Mouse (Mus musculus): ENCODE results near the gene Dmd. TPM values are rescaled to one million over a fixed set of nuclear protein-coding genes. Genes with fewer than 3 reads are reported as not detected.

Dmd gene
- total RNA-seq, 1 experiment: 34.2 TPM

DNA sequence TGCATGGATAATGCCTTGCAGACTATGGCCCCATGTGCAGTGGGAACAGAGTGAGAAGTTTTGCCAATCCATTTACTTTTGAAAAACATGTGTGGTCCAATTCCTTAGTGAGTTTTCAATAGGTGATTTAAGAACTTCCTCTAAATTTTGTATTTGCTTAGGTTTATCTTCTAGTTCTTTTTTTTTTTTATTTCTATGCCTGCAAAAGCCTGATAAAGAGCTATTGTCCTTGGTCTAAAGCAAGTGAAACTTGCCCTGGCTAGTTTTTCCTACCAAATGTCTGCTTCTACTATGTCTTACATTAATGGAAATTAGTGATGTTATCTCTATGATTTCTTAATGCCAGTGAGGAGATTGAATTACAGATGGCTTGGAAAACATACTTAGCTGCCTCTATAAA, 2144.7 kb downstream of the Dmd start:
- DNase-seq (ENCODE audit: low read depth, low spot score): no peak
- H3K4me3 ChIP-seq (ENCODE audit: insufficient read depth in 1 of 2, low read depth in 1 of 2, low read length in 2 of 2, poor library complexity in 1 of 2, severe bottlenecking in 1 of 2): no peak overlapping the region
- TF ChIP-seq ZC3H11A (IDR thresholded peaks at IDR 0.05; ENCODE audit: borderline replicate concordance, low read depth, low read length) (no peak), HCFC1 (IDR thresholded peaks at IDR 0.05; ENCODE audit: borderline replicate concordance, insufficient read depth, low read length) (no peak), MAFK (IDR thresholded peaks at IDR 0.05; ENCODE audit: insufficient read depth, low read depth, low read length) (no peak), ZNF384 (IDR thresholded peaks at IDR 0.05; ENCODE audit: low read depth, low read length) (no peak), CHD2 (IDR thresholded peaks at IDR 0.05; ENCODE audit: low read depth, low read length) (no peak)
- H3K9ac ChIP-seq (ENCODE audit: insufficient read depth, low read depth, low read length, poor library complexity, severe bottlenecking): no peak overlapping the region
- no peaks in the 10 kb centered on the region for H3K9me3 ChIP-seq (ENCODE audit: control insufficient read depth, insufficient read depth, low read depth, low read length)
- in situ Hi-C loops (cut with MboI; ENCODE audit: low sequenced_read_pairs in 2 of 2, unreplicated experiment in 2 of 2): no loop called here
- no peaks in the 10 kb centered on the region for H3K4me1 ChIP-seq (ENCODE audit: control insufficient read depth in 2 of 2, insufficient read depth in 2 of 2, low read length in 2 of 2, poor library complexity in 1 of 2)
- no peak overlapping the region for H3K27ac ChIP-seq (ENCODE audit: insufficient read depth, low read depth, low read length, poor library complexity, severe bottlenecking)
- no peaks in the 10 kb centered on the region for H3K36me3 ChIP-seq (ENCODE audit: control insufficient read depth, insufficient read depth, low read length, poor library complexity, severe bottlenecking)

DNA sequence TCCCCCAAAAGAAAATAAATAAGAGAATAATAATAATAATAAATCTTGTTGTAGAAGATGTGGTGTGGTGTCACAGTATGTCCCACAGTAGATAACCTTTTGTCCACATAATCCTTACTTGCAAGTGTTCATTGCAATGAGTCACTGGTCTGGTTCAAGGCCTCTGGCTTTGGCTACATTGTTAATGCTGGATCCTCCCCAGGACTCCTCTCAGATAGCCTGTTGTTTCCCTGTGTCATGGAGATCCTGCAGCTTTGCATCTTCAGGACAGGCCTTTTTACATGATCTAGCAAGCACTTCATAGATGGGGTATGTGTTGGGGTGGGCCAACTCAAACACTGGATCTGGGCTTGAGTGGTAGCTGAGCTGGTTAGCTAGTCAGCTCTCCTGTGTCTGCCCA, 2150.0 kb downstream of the Dmd start:
- H3K4me3 ChIP-seq (ENCODE audit: insufficient read depth in 1 of 2, low read depth in 1 of 2, low read length in 2 of 2, poor library complexity in 1 of 2, severe bottlenecking in 1 of 2): no peak overlapping the region
- no peak for DNase-seq (ENCODE audit: low read depth, low spot score)
- TF ChIP-seq ZNF384 (IDR thresholded peaks at IDR 0.05; ENCODE audit: low read depth, low read length) (no peak), CHD2 (IDR thresholded peaks at IDR 0.05; ENCODE audit: low read depth, low read length) (no peak), HCFC1 (IDR thresholded peaks at IDR 0.05; ENCODE audit: borderline replicate concordance, insufficient read depth, low read length) (no peak), MAFK (IDR thresholded peaks at IDR 0.05; ENCODE audit: insufficient read depth, low read depth, low read length) (no peak), ZC3H11A (IDR thresholded peaks at IDR 0.05; ENCODE audit: borderline replicate concordance, low read depth, low read length) (no peak)
- in situ Hi-C loops (cut with MboI; ENCODE audit: low sequenced_read_pairs in 2 of 2, unreplicated experiment in 2 of 2): no loop called here
- H3K27ac ChIP-seq (ENCODE audit: insufficient read depth, low read depth, low read length, poor library complexity, severe bottlenecking): no peak overlapping the region
- H3K36me3 ChIP-seq (ENCODE audit: control insufficient read depth, insufficient read depth, low read length, poor library complexity, severe bottlenecking): no peaks in the 10 kb centered on the region
- H3K4me1 ChIP-seq (ENCODE audit: control insufficient read depth in 2 of 2, insufficient read depth in 2 of 2, low read length in 2 of 2, poor library complexity in 1 of 2): peaks cover 0 to 2% of the 10 kb centered on the region in 2 experiments; a peak in 1 of 4 replicates
- H3K9ac ChIP-seq (ENCODE audit: insufficient read depth, low read depth, low read length, poor library complexity, severe bottlenecking): no peak overlapping the region
- no peaks in the 10 kb centered on the region for H3K9me3 ChIP-seq (ENCODE audit: control insufficient read depth, insufficient read depth, low read depth, low read length)

DNA sequence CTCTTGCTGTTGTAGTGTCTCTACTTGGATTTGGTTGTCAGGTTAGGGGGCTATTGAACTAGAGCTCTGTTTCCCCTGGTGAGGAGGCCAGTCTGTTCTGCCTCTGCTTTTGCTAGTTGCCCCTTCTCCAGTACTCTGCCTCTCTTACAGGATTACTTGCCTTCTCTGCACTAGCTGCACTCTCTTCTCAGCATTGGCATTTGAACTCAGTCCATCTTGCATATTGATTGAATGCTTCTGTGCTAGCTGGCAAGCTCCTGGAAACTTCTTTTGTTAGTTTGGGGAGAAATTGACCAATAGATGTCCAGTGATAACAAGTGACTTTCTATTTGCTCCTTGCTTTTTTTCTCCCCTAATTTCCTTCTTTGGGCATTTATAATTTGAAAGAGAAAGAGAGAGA, 2163.7 kb downstream of the Dmd start:
- no peak overlapping the region for H3K9ac ChIP-seq (ENCODE audit: insufficient read depth, low read depth, low read length, poor library complexity, severe bottlenecking)
- in situ Hi-C loops (cut with MboI; ENCODE audit: low sequenced_read_pairs in 2 of 2, unreplicated experiment in 2 of 2): no loop called here
- H3K9me3 ChIP-seq (ENCODE audit: control insufficient read depth, insufficient read depth, low read depth, low read length): no peaks in the 10 kb centered on the region
- TF ChIP-seq CHD2 (IDR thresholded peaks at IDR 0.05; ENCODE audit: low read depth, low read length) (no peak), ZNF384 (IDR thresholded peaks at IDR 0.05; ENCODE audit: low read depth, low read length) (no peak), ZC3H11A (IDR thresholded peaks at IDR 0.05; ENCODE audit: borderline replicate concordance, low read depth, low read length) (no peak), MAFK (IDR thresholded peaks at IDR 0.05; ENCODE audit: insufficient read depth, low read depth, low read length) (no peak), HCFC1 (IDR thresholded peaks at IDR 0.05; ENCODE audit: borderline replicate concordance, insufficient read depth, low read length) (no peak)
- no peak overlapping the region for H3K4me3 ChIP-seq (ENCODE audit: insufficient read depth in 1 of 2, low read depth in 1 of 2, low read length in 2 of 2, poor library complexity in 1 of 2, severe bottlenecking in 1 of 2)
- no peaks in the 10 kb centered on the region for H3K4me1 ChIP-seq (ENCODE audit: control insufficient read depth in 2 of 2, insufficient read depth in 2 of 2, low read length in 2 of 2, poor library complexity in 1 of 2)
- no peaks in the 10 kb centered on the region for H3K36me3 ChIP-seq (ENCODE audit: control insufficient read depth, insufficient read depth, low read length, poor library complexity, severe bottlenecking)
- no peak overlapping the region for H3K27ac ChIP-seq (ENCODE audit: insufficient read depth, low read depth, low read length, poor library complexity, severe bottlenecking)
- no peak for DNase-seq (ENCODE audit: low read depth, low spot score)

DNA sequence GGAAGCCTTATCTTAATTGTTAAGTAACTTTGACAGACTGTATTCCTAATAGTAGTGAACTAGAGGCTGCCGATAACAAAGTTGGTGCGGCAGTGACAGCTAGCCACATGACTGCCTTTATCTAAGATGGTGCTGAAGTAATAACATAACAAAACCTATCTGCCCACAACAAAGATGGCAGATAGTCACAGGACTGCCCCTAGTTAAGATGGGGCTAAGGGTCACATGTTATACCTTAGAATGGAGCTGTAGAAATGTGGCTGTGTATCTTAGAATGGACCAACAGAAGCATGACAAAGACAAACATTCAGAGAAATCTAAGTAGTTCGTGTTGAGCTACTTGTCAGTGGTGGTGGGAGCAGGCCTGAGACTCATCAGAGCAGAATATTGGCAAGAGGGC, 2184.0 kb downstream of the Dmd start:
- Histone ChIP-seq H3K9ac (ENCODE audit: insufficient read depth, low read depth, low read length, poor library complexity, severe bottlenecking) (no peak overlapping the region), H3K4me3 (ENCODE audit: insufficient read depth in 1 of 2, low read depth in 1 of 2, low read length in 2 of 2, poor library complexity in 1 of 2, severe bottlenecking in 1 of 2) (no peak overlapping the region), H3K36me3 (ENCODE audit: control insufficient read depth, insufficient read depth, low read length, poor library complexity, severe bottlenecking) (no peaks in the 10 kb centered on the region), H3K27ac (ENCODE audit: insufficient read depth, low read depth, low read length, poor library complexity, severe bottlenecking) (no peak overlapping the region), H3K4me1 (ENCODE audit: control insufficient read depth in 2 of 2, insufficient read depth in 2 of 2, low read length in 2 of 2, poor library complexity in 1 of 2) (peaks cover 0 to 2% of the 10 kb centered on the region in 2 experiments; a peak in 1 of 4 replicates), H3K9me3 (ENCODE audit: control insufficient read depth, insufficient read depth, low read depth, low read length) (no peaks in the 10 kb centered on the region)
- TF ChIP-seq HCFC1 (IDR thresholded peaks at IDR 0.05; ENCODE audit: borderline replicate concordance, insufficient read depth, low read length) (peak; percentile 68; the same call in 1 of the 2 replicates), ZC3H11A (IDR thresholded peaks at IDR 0.05; ENCODE audit: borderline replicate concordance, low read depth, low read length) (no peak)
- in situ Hi-C loops (cut with MboI; ENCODE audit: low sequenced_read_pairs in 2 of 2, unreplicated experiment in 2 of 2): no loop called here
- DNase-seq (ENCODE audit: low read depth, low spot score): no peak

DNA sequence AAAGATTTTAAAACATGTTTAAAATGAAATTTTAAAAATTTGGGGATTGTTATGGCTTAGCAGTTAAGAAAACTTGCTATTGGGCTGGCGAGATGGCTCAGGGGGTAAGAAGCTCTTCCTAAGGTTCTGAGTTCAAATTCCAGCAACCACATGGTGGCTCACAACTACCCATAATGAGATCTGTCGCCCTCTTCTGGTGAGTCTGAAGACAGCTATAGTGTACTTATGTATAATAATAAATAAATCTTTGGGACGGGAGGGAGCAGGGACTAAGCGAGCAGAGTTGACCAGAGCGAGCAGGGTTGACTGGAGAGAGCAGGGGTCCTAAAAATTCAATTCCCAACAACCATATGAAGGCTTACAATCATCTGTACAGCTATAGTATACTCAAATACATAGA, 2188.6 kb downstream of the Dmd start:
- Histone ChIP-seq H3K4me1 (ENCODE audit: control insufficient read depth in 2 of 2, insufficient read depth in 2 of 2, low read length in 2 of 2, poor library complexity in 1 of 2) (peaks cover 0 to 2% of the 10 kb centered on the region in 2 experiments; a peak in 1 of 4 replicates), H3K4me3 (ENCODE audit: insufficient read depth in 1 of 2, low read depth in 1 of 2, low read length in 2 of 2, poor library complexity in 1 of 2, severe bottlenecking in 1 of 2) (no peak overlapping the region), H3K36me3 (ENCODE audit: control insufficient read depth, insufficient read depth, low read length, poor library complexity, severe bottlenecking) (no peaks in the 10 kb centered on the region), H3K9ac (ENCODE audit: insufficient read depth, low read depth, low read length, poor library complexity, severe bottlenecking) (no peak overlapping the region), H3K9me3 (ENCODE audit: control insufficient read depth, insufficient read depth, low read depth, low read length) (no peaks in the 10 kb centered on the region), H3K27ac (ENCODE audit: insufficient read depth, low read depth, low read length, poor library complexity, severe bottlenecking) (no peak overlapping the region)
- TF ChIP-seq CHD2 (IDR thresholded peaks at IDR 0.05; ENCODE audit: low read depth, low read length) (no peak), ZC3H11A (IDR thresholded peaks at IDR 0.05; ENCODE audit: borderline replicate concordance, low read depth, low read length) (no peak), ZNF384 (IDR thresholded peaks at IDR 0.05; ENCODE audit: low read depth, low read length) (no peak), MAFK (IDR thresholded peaks at IDR 0.05; ENCODE audit: insufficient read depth, low read depth, low read length) (no peak), HCFC1 (IDR thresholded peaks at IDR 0.05; ENCODE audit: borderline replicate concordance, insufficient read depth, low read length) (no peak)
- no peak for DNase-seq (ENCODE audit: low read depth, low spot score)
- in situ Hi-C loops (cut with MboI; ENCODE audit: low sequenced_read_pairs in 2 of 2, unreplicated experiment in 2 of 2): no loop called here
